Mouse (Mus musculus) olfactory bulb, adult 2 months (tissue): ENCODE data around the gene Pex7.

Experiments
- CTCF ChIP-seq: fragments of 200-500 bp; IDR thresholded peaks from 2 replicates; pipeline ENCODE4 v1.5.1; 2012; ENCODE audit warnings: low read depth, mild to moderate bottlenecking, low read length, moderate library complexity; ENCODE audit not compliant: insufficient read depth
- POLR2A ChIP-seq: fragments of 200-500 bp; IDR thresholded peaks from 2 replicates; pipeline ENCODE4 v1.6.1; 2012; ENCODE audit warnings: mild to moderate bottlenecking, low read depth, low read length, moderate library complexity; ENCODE audit not compliant: insufficient read depth

- TF ChIP-seq CTCF (no peak), POLR2A (peak; percentile 28; the same call in 1 of the 2 replicates)
Measured at GRCm38 (mm10) chr10:19850544-19850997, 56.9 kb downstream of the Pex7 start.
